Mouse (Mus musculus): ENCODE results near the gene Dedd.

Gene Dedd

DNA sequence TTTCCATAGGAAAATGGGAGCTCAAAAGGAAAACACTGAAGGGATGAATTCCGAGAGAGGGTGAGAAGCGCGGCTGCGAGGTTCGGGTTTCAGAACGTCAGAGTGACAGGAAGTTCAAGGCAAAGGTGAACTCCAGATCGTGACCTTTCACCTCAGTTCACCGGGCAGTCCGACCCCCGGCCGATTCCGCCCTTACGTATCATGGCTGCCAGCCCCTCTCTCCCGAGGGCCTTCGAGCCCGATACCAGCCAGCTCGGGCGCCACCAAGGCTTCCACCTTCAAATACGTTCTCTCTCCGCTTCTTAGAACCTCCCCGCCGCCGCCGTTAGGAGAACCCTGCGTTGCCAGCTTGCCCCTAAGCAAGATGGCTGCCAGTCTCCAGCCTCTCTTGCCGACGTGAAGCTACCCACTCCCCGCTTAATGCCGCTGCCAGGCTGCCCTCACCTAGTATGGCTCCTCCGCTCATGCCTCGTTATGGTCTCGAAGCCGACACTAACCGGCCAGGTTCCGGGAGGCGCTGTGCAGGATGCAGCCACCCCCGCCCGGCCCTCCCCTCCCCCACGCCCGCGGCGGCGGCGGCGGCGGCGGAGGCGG is at the start of gene Dedd:
TSS of gene Dedd (plus strand) at position 307 of the 594 bp plus-strand sequence.
- ATAC-seq (ENCODE audit: insufficient number of reproducible peaks, low FRiP score, low TSS enrichment): peak; percentile 96

DNA sequence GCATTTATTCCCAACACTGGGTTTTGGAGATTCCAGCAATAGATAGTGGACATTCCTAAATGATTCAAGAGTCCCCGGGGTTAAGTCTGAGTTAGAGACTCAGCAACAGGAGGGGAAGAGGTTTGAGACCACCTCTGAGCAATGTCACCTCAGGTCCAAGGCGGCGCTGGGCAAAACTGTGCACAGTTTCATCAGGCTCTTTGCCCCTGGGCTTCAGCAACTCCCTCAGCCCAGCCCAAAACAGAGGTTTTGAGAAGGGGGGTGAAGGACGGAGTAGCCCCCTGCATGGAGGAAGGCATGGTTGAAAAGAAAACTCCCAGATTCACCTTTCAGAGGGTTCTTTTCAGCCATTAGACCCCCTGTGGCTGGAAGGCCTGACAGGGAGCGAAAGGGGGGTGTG is 49.2 kb upstream of the Dedd start:
- no peak for ATAC-seq (ENCODE audit: insufficient number of reproducible peaks, low FRiP score, low TSS enrichment)

DNA sequence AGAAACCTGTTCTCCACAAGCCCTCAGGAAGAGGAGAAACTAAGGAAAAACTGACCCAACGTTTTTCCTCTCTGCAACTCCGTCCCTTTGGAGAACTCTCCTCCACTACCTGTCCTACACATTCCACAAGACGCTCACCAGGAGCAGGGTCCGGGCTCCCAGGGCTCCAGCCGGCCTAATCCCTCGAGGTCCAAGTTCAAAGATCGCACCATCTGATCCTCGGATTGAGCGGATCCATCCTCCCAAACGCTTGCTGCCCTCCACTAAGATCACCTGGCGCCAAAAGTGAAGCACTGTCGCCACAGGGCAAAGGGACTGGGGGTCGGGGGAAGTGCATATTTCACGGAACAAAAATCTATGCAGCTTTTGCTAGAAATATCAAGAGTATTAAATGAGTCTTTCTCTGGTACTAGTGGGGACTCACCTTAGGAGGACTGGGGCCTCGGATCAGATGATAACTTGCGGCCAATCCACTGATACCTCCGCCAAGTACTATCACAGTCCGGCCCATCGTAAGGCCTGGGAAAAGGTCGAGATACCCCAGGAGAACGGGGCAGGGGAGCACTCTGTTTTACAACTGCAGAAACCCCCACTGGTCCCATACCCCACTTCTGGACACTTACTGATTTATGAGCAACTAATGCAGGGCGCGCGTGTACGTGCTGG is 48.6 kb upstream of the Dedd start:
- no peak for ATAC-seq (ENCODE audit: insufficient number of reproducible peaks, low FRiP score, low TSS enrichment)

DNA sequence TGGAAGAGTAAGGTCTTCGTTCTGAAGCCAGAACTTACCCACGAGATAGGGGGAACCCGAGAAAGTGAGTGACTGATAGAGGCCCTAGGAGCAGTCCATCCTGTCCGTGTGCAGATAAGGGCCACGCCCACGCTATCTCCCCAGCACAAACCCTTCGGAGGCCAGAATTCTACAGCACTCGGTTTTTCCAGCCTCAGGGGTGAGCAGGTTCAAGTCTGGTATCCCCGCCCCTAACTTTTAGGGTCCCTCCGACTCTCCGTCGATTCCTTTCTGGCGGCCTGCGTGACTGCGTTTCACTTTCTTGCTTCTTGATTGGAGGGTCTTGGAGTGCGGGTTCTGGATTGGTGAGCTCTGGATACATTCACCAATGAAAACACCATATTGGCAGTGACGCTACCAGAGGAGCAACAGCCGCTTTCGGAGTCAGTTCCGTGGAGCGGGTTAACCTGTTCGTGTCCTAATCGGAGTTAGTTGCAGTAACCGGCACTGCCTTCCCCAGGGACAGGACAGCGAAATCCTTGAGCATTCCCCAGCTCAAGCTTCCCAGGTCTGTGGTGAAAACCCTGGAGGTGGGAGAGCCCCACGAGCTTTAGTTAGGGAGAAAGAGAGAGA is 47.9 kb upstream of the Dedd start, which contains the start of gene Ppox:
TSS of gene Ppox (minus strand) at position 271 of the 612 bp plus-strand sequence.
- peak; percentile 94 for ATAC-seq (ENCODE audit: insufficient number of reproducible peaks, low FRiP score, low TSS enrichment)

DNA sequence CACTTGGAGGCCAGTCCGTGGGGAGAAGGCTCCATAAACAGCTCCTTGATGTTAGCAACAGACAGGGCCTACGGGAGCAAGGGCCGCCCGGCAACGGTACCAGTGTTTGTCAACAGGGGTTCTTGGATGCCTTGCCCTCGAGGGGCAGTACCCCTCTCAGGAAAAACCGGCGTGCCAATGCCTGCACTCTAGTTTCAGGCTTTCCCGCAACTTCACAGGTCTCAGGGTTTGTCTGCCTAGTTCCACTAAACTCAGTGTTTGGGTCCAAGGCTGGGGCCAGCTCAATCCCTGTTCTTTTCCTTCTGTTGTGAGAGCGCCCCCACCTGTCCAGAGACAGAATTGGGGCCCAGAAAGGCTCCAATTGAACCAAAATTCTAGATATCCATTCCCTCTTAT is 47.4 kb upstream of the Dedd start:
- ATAC-seq (ENCODE audit: insufficient number of reproducible peaks, low FRiP score, low TSS enrichment): peak; percentile 28

- no peak for ATAC-seq (ENCODE audit: insufficient number of reproducible peaks, low FRiP score, low TSS enrichment)
These were observed 46.7 kb upstream of the Dedd start for GRCm38 (mm10) chr1:171282086-171282805.

DNA sequence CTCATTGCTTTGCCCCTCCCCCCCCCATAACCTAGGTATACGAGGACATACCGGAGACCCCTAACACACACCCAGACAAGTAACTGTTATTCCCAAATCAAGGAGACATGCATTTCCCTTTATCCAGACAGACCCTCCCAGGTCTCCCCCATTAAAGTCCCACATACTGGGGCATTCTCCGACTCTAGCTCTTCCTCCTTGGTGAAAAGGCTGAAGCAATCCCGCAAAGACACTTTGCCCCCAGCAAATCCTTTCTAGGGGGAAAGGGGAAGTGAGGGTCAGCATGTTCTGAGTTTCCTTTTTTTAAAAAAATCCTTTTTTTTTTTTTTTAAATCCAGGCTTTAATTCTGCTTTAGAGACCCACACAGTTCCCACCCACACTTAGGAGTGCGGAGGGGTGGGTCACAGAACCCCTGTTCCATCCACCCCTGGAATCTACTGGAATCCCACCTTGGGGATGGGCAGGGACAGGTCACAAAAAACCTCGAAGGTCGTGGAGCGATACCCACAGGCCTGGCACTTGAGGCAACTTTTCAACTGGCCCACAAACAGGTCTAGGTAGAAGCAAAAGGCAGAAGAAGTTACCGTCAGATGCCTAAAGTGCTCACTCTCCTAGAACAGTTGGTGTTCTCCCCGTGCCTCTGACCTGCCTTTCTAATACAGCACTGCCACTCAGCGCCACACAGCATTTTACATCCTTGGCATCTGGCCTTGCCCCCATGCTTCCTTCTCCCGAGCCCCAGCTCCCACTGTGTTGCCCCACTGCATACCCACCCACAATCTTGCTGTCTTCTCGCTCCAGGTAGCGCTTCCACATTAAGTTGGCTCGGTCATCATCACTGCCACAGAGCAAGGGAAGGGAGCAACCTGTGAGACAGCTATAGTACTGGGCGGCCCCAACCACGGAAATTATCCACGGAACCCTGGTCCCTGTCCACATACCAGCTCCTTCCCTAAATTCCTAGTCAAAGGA is 45.5 kb upstream of the Dedd start:
- ATAC-seq (ENCODE audit: insufficient number of reproducible peaks, low FRiP score, low TSS enrichment): no peak

DNA sequence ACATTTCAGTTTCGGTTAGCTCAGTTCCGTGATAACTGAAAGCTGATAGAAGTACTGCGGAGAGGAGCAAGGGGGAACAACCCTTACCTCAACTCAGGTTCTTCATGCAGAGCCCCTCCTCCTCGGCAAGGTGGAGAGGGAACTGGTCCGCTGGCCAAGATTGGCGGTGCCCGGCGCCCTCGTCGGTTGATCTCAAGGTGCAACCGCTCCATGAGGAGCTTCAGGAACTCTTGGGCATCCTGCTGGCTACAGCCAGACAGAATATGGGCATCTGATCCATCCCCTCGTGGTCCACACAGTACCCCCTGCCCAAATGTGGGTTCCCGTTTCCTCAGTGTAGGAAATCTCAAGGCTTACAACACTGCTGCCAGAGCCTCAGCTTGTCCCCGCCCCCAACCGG is 44.5 kb upstream of the Dedd start:
- ATAC-seq (ENCODE audit: insufficient number of reproducible peaks, low FRiP score, low TSS enrichment): no peak

- no peak for ATAC-seq (ENCODE audit: insufficient number of reproducible peaks, low FRiP score, low TSS enrichment)
These were observed 43.7 kb upstream of the Dedd start for GRCm38 (mm10) chr1:171285096-171285892.

DNA sequence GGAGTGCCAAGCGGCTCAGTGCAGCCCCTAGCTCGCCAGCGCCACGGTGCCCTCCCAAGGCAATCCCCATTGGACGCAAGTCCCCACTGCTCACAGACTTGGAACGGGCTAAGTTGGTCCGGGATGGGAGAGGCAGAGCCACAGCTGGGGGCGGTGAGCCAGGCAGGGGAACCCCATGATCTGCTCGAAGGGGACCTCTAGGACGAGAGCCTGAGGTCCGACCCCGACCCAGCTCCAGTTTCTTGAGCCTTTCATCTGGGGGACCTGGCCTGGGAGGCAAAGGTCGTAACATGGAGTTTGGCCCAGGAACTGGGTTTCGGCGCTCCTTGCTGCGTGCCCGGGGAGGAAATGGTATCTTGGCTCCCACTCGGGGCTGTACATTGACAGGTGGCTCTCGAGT is 42.4 kb upstream of the Dedd start:
- no peak for ATAC-seq (ENCODE audit: insufficient number of reproducible peaks, low FRiP score, low TSS enrichment)

- ATAC-seq (ENCODE audit: insufficient number of reproducible peaks, low FRiP score, low TSS enrichment): peak; percentile 91
These were observed 41.5 kb upstream of the Dedd start, which contains the start of gene Usp21 for GRCm38 (mm10) chr1:171287136-171288081. Gene Usp21, minus strand, starts transcription at chr1:171287991.

- no peak for ATAC-seq (ENCODE audit: insufficient number of reproducible peaks, low FRiP score, low TSS enrichment)
These were observed 40.6 kb upstream of the Dedd start for GRCm38 (mm10) chr1:171288328-171288727.

GRCm38 (mm10) chr1:171293351-171293750 is 35.6 kb upstream of the Dedd start:
- ATAC-seq (ENCODE audit: insufficient number of reproducible peaks, low FRiP score, low TSS enrichment): no peak

DNA sequence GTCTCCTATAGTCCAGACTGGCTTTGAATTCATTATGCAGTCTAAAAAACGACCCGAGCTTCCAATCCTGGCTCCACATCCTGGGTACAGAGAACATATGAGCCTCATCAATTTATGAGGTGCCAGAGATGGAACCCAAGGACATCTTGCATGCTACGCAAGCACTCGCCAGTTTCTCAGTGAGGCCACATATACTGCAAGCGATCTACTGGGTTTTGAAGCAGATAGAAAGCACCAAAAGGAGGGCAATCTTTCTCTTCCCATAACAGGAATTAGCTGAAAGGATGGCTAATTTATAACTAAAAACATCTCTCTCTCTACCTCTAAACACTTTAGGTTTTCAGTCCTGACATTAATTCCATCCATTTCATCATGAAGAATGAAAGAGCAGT is 35.0 kb upstream of the Dedd start:
- no peak for ATAC-seq (ENCODE audit: insufficient number of reproducible peaks, low FRiP score, low TSS enrichment)

- peak; percentile 82 for ATAC-seq (ENCODE audit: insufficient number of reproducible peaks, low FRiP score, low TSS enrichment)
These were observed 34.5 kb upstream of the Dedd start, which contains the start of gene Ufc1 for GRCm38 (mm10) chr1:171294298-171295062. Gene Ufc1, minus strand, starts transcription at chr1:171295024.

DNA sequence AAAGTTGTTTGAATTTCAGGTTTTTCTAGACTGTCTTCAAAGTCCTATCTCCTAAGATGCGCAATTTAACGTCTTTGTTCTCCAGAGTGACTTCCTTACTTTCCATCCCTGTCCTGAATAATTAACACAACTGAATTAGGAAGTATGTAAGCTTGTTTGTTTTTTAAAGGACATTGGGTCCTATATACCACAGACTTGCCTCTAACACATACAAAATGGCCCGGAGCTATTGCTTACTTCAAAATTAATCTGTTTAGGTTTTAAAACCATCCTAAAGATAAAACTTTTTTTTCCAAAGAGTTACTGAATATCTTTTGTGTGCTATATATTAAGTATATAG is 33.9 kb upstream of the Dedd start:
- ATAC-seq (ENCODE audit: insufficient number of reproducible peaks, low FRiP score, low TSS enrichment): no peak

GRCm38 (mm10) chr1:171298226-171298625 is 30.7 kb upstream of the Dedd start:
- no peak for ATAC-seq (ENCODE audit: insufficient number of reproducible peaks, low FRiP score, low TSS enrichment)
